Mouse (Mus musculus): ENCODE results near the gene Gm6525. TPM values are rescaled to one million over a fixed set of nuclear protein-coding genes. Genes with fewer than 3 reads are reported as not detected.

Gm6525 gene
- not detected for total RNA-seq (2021)
- long read RNA-seq, partial matches to known transcripts, result 0 of 2 reads
- long read RNA-seq, other reads (novel, unspliced or antisense), result 1 of 2 reads

- no peak for DNase-seq (ENCODE audit: low spot score in 2 of 2)
Measured at GRCm38 (mm10) chr3:84173581-84174154, at the start of gene Gm6525. Gene Gm6525 (plus strand): TSS chr3:84174104.

GRCm38 (mm10) chr3:84125704-84126289, 48.1 kb upstream of the Gm6525 start:
- DNase-seq (ENCODE audit: low spot score in 2 of 2), result no peak

GRCm38 (mm10) chr3:84126721-84127120, 47.2 kb upstream of the Gm6525 start:
- DNase-seq (ENCODE audit: low spot score in 2 of 2), result no peak

- DNase-seq (ENCODE audit: low spot score in 2 of 2), result no peak
Measured at GRCm38 (mm10) chr3:84127431-84127830, 46.5 kb upstream of the Gm6525 start.

- DNase-seq (ENCODE audit: low spot score in 2 of 2), result no peak
Measured at GRCm38 (mm10) chr3:84128871-84129870, 44.7 kb upstream of the Gm6525 start.

- DNase-seq (ENCODE audit: low spot score in 2 of 2), result no peak
Measured at GRCm38 (mm10) chr3:84130776-84131175, 43.1 kb upstream of the Gm6525 start.

- no peak for DNase-seq (ENCODE audit: low spot score in 2 of 2)
Measured at GRCm38 (mm10) chr3:84131369-84131768, 42.5 kb upstream of the Gm6525 start.

GRCm38 (mm10) chr3:84135387-84135786, 38.5 kb upstream of the Gm6525 start:
- DNase-seq (ENCODE audit: low spot score in 2 of 2), result no peak

GRCm38 (mm10) chr3:84135933-84136332, 38.0 kb upstream of the Gm6525 start:
- DNase-seq (ENCODE audit: low spot score in 2 of 2), result no peak

GRCm38 (mm10) chr3:84136509-84136908, 37.4 kb upstream of the Gm6525 start:
- DNase-seq (ENCODE audit: low spot score in 2 of 2), result no peak

GRCm38 (mm10) chr3:84140947-84141346, 33.0 kb upstream of the Gm6525 start:
- DNase-seq (ENCODE audit: low spot score in 2 of 2), result no peak

GRCm38 (mm10) chr3:84149831-84150230, 24.1 kb upstream of the Gm6525 start:
- no peak for DNase-seq (ENCODE audit: low spot score in 2 of 2)

GRCm38 (mm10) chr3:84154721-84155141, 19.2 kb upstream of the Gm6525 start:
- DNase-seq (ENCODE audit: low spot score in 2 of 2), result no peak

GRCm38 (mm10) chr3:84155146-84155545, 18.8 kb upstream of the Gm6525 start:
- DNase-seq (ENCODE audit: low spot score in 2 of 2), result no peak

GRCm38 (mm10) chr3:84155558-84156006, 18.3 kb upstream of the Gm6525 start, which contains the start of gene Mnd1:
Gene Mnd1 (minus strand): TSS chr3:84155786.
- DNase-seq (ENCODE audit: low spot score in 2 of 2), result peak; percentile 99

GRCm38 (mm10) chr3:84156105-84156504, 17.8 kb upstream of the Gm6525 start:
- DNase-seq (ENCODE audit: low spot score in 2 of 2), result no peak

GRCm38 (mm10) chr3:84157011-84157410, 16.9 kb upstream of the Gm6525 start:
- DNase-seq (ENCODE audit: low spot score in 2 of 2), result no peak

GRCm38 (mm10) chr3:84157559-84158350, 16.1 kb upstream of the Gm6525 start:
- no peak for DNase-seq (ENCODE audit: low spot score in 2 of 2)

GRCm38 (mm10) chr3:84165391-84165790, 8.5 kb upstream of the Gm6525 start:
- DNase-seq (ENCODE audit: low spot score in 2 of 2), result no peak

GRCm38 (mm10) chr3:84166073-84166472, 7.8 kb upstream of the Gm6525 start:
- no peak for DNase-seq (ENCODE audit: low spot score in 2 of 2)

GRCm38 (mm10) chr3:84168943-84169342, 5.0 kb upstream of the Gm6525 start:
- DNase-seq (ENCODE audit: low spot score in 2 of 2), result no peak

All from layer of hippocampus, postnatal 10 days (tissue).